Mouse (Mus musculus) brain, embryonic 18.5 days (tissue): ENCODE results near the gene Apobec4.

Experiments used
- DNase-seq: peaks from one replicate; pipeline ENCODE4 v3.0.0-alpha.2; 2012; ENCODE audit warnings: low read depth, low spot score

The Apobec4 gene

DNA sequence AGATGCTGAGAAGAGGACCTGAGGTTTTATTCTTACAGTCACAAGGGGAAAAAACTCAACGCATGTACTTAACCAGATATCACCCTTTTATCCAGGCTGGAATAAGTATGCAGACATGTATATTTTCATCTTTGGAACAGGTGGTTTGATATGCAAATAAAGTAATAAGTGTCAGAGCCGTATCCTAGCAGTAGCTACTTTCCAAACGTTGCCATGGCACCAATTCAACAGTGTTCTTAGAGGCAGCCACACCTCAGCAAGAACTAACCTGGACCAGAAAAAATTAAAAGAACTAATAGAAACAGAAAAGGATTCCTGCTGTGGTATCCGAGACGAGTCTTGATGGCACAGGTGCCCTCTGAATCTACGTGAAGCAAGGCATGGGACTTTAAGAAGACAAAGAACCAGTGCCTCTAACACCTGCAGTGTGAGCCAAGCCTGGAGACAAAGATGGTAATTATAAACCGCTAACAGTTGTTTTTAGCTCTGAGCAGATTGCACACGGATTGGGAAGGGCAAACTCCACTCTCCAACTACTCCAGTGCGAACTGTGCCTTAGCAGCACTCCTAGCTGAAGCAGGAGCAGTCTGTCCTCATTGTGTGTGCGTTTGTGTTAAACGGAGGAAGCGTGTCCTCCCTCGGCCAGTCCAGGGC lies at the start of gene Apobec4:
Gene Apobec4 (plus strand): TSS at position 240 of the 654 bp plus-strand sequence.
- DNase-seq, result no peak

GRCm38 (mm10) chr1:152701066-152701465 lies 49.3 kb upstream of the Apobec4 start:
- no peak for DNase-seq

- DNase-seq, result no peak
These were observed 47.4 kb upstream of the Apobec4 start for GRCm38 (mm10) chr1:152702920-152703319.

- DNase-seq, result no peak
These were observed 46.4 kb upstream of the Apobec4 start for GRCm38 (mm10) chr1:152703941-152704340.

- no peak for DNase-seq
These were observed 42.8 kb upstream of the Apobec4 start for GRCm38 (mm10) chr1:152707560-152707959.

DNA sequence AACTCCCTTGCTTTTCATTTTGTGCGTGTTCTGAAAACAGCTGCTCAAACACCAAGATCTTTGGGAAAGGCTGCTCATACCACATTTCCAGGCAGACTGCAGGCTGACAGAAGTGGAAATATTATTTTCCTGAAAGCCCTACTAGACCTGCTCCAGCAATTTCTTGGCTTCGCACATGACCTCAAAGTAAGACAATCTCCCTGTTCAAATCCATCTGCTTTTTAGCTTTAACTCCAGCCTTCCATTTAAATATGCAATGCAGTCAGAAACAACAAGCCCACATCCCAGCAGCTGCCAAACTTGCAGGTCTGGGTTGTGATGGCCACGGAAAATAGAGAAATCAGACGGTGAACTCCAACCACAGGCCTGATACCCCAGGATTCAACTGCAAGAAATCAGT lies 39.3 kb upstream of the Apobec4 start:
- DNase-seq, result no peak

GRCm38 (mm10) chr1:152713924-152714323 lies 36.4 kb upstream of the Apobec4 start:
- no peak for DNase-seq

DNA sequence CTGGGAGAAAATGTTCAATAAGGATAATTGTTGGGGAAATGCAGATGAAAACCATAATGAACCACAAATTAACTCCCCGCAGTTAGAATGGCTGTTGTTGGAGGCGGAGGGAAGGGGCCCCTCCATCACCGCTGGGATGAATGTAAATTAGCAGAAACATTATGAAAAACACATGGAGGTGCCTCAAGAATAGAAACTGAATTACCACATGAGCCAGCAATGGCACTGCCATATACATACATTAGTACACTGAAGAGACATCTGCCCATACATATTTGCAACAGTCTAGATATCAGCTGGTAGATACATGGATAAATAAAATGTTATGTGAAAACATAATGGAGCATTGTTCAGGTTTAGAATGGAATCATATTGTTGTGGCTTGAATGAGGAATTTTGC lies 35.9 kb upstream of the Apobec4 start:
- DNase-seq, result no peak

DNA sequence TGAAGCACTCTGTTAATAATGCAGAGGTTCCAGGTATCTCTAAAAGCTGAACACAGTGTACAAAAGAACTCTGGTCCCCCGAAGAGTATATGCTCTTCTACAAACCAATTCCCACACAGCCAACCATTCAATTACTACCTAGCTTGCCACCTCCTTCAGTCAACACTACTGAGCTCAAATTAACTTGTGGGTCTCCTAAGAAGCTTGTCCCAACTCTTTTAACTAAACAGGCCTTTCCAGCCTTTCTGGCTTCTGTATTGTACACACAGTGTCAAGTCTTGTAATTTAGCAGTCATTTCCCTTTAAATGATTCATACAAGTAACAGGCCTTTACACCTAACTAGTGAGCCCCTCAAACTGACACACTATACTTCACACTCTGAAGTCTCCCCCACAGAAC lies 33.0 kb upstream of the Apobec4 start:
- no peak for DNase-seq

DNA sequence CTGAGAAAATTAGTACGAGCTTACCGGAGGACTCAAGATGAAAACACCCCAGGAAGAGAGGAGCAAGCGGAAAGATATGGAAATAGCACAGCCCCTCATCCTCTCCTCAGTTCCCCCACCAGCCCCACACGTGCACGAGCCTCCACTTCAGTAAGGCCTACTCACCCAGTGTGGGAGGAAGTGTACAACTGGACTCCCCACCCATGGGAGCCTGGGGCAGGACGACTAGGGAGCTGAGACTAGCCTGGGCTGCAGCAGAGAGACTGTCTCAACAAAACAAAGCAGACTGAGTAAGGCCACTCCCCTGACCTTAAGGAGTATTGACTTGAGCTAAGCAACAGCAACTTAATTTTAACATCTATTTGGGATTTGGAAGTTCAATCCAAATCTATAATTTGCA lies 32.2 kb upstream of the Apobec4 start:
- DNase-seq, result no peak

DNA sequence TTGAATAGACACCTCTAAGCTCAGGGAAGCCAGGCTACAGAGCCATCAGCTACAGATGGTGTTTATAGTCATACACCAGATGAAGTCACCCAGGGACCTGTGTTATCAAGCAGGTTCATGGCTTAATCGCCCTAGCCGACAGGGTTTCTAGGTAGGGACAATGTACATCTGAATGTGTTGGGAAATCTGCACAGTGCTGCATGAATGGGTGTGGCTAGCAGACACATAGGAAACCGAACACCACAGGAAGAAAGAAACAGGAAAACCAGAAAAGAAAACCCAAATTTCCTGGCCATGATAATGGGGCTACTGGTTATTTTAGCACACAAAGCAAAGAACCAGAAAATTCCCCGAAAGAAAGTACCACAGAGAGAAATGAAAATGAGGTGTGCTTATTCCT lies 29.4 kb upstream of the Apobec4 start:
- DNase-seq, result no peak

- no peak for DNase-seq
These were observed 28.7 kb upstream of the Apobec4 start for GRCm38 (mm10) chr1:152721535-152722198.

GRCm38 (mm10) chr1:152724286-152724685 lies 26.1 kb upstream of the Apobec4 start:
- DNase-seq, result no peak

- DNase-seq, result no peak
These were observed 24.3 kb upstream of the Apobec4 start for GRCm38 (mm10) chr1:152726095-152726494.

DNA sequence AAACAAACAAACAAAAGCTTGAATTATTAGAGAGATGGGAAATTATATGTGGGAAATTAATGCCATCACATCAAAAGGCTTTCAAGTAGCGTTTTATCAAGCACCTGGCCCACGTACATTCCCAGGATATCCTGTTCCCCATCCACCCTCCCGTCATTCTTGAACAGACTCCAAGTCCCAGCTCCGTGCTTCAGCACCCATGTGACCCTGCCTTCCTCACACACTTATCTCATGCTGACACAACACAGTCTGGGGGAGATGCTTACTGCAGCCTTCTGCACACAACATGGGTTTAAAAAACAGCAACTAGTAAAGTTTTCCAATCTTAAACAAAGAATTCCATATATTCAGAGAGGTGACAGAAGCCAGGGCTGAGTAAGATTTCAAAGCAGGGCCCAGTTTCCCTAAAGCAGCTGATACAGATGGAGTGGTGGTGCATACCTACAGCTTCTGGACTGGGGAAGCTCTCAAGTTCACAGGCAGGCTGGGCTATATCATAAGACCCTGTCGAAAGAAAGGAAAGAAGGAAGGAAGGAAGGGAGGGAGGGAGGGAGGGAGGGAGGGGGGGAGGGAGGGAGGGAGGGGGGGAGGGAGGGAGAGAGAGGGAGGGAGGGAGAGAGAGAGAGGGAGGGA lies 22.6 kb upstream of the Apobec4 start:
- DNase-seq, result no peak

DNA sequence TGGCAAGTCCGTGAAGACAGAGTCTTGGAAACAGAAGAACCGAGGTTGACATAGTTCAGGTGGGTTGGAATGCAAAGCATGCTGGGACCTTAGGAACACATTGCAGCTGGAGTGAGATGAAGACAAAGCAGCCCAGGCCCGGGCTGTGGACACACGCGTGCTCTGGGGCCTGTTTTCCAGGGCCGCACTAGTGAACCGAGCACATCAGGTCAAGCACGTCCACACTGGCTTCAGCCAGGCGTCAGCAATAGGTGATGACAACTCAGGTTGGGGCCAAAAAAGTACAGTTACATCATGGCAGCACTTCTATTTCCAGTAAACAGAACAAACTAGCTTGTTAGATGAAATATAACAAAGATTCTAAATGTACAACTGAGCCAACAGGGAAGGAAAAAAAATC lies 11.6 kb upstream of the Apobec4 start:
- no peak for DNase-seq

DNA sequence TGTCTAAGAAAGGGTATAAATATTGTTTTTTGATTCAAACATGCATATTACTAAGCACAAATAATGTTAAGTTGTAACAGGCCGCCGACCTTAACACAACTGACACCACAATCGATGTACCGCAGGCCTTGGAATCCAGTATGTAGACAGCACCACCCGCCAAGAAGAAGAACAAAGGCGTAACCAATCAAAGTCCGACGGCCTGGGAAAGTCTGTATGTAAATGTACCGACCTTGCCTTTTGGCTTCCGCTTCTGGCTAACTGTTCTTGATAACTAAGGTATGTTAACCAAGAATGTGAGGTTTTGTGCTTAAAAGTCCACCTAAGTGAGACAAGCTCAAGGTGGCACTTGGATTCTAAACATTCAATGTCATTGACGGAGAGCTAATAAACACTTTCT lies 11.0 kb upstream of the Apobec4 start:
- no peak for DNase-seq

GRCm38 (mm10) chr1:152743095-152743826 lies 7.1 kb upstream of the Apobec4 start:
- no peak for DNase-seq

DNA sequence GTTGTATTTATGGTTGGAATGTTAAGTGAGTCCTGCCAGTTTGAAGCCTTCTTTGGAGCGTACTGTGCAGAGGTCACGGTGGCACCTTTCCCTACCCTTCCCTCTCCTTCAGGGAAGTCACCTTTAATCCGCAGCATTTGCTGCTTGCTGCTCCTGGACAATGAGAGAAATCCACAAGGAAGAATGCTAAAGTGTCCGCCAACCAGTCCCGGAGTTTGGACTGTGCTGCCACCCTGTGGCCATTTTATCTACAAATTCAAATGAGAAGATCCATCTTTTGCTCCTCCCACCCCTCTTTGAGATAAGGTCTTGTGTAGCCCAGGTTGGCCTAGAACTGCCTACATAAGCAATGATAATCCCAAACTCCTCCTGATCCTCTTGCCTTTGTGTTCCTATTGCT lies 3.9 kb upstream of the Apobec4 start:
- no peak for DNase-seq

DNA sequence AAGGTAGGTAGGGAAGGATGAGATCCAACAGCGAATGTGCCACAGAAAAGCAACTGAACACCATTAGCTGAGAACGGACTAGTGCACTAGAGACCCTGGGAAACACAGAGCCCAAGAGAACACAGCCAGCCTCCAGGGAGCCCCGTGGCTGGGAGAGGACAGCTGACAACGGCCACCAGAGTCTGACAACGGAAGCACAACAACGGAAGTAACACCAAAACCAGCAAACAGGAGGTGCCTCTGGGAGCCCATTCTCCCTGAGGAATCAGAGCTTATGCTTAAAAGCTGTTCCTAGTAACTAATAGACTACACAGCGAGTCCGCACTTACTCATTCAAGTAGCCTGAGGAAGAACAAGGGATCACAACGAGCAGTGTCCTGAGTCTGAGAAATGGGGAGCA lies 1.1 kb upstream of the Apobec4 start:
- no peak for DNase-seq

GRCm38 (mm10) chr1:152761791-152762190 lies 11.4 kb downstream of the Apobec4 start:
- no peak for DNase-seq

DNA sequence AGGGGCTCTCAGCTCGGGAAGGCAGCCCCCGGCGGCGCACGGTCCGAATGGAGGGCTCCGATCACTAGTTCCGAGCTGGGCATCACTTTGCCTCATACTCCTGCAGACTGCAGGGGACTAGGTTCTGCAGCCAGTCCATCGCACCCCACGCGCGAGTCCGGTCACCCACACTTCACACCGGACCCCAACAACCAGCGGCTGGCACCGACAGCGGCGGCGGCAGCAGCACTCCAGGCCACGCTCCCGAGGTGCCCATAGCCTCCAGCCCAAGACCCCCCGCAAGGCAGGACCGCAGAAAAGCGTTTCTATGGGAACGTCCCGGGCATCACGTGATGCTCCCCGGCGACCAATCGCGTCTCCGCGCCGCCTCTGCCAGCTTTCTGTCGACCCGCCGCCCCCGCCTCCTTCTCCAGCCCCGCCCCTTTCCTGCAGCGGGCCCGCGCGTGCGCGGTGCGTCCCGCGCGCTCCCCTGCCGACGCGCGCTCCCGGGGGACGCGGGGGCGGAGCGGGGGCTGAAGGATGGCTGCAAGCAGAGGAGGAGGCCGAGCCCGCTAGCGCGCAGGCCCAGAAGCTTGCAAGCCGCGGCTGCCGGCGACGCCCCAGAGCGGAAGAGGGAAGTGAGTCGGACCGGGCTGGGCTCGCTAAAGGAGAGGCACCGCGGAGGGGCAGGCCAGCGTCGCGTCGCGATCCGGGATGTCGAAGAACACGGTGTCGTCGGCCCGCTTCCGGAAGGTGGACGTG lies 15.9 kb downstream of the Apobec4 start, which contains the start of the genes Rgl1 and Arpc5:
Gene Rgl1 (minus strand): TSS at position 320 of the 741 bp plus-strand sequence.
Gene Arpc5 (plus strand): TSS at position 511 of the 741 bp plus-strand sequence.
- DNase-seq, result peak; percentile 92
